Mouse (Mus musculus): ENCODE measurements around the gene Mrps9.

DNA sequence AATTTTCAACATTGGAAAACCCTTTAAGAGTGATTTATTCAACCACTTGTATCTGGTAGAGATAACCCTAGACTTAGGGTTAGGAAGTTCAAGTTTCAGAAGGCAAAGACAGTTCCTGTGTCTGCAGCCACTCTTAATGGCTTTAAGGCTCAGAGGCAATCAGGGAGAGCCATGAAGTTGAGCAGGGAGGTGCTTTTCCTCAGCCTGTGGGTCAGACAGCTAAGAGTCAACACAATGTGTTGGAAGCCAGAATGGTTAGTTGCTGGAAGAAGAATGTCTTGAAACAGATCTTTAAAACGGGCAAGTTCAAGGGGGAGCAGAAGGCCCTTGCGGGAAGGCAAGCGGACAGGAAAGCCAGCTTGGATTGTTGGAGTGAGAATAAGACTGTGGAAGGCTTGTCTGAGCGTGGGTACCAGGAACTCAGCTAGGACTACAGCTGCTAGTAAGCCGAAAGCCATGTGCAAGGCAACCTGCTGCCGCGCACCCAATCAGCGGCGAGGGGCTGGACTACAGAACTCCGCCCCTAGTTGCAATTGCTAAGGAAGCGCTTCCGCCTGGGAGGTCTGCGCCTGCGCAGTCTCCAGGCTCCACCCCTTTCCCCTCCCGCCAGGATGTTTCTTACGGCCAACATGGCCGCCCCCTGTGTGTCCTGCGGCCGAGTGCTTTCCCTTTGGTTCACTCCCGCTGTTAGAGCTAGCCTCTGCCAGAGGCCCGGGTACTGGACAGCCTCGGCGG is at the start of gene Mrps9:
- TF ChIP-seq POLR2A (IDR thresholded peaks at IDR 0.05; ENCODE audit: borderline replicate concordance, extremely low read depth, low read depth, low read length): peak; percentile 78; the same call in 1 of the 2 replicates
- no peak for TF ChIP-seq CTCF (IDR thresholded peaks at IDR 0.05; ENCODE audit: insufficient read depth, low read length)

Data from lung, adult 2 months (tissue).